Mouse (Mus musculus) embryo, embryonic 11 days (tissue): Measurements from ENCODE around the gene Eif4g3.

Source experiments
- DNase-seq: peaks from one replicate; pipeline ENCODE4 v3.0.0-alpha.2; 2015

Eif4g3 gene

GRCm38 (mm10) chr4:138064882-138065592, 72.2 kb downstream of the Eif4g3 start:
- DNase-seq = no peak

- no peak for DNase-seq
Measured at GRCm38 (mm10) chr4:138065593-138066169, 72.9 kb downstream of the Eif4g3 start.

GRCm38 (mm10) chr4:138066421-138066820, 73.6 kb downstream of the Eif4g3 start:
- DNase-seq = no peak

GRCm38 (mm10) chr4:138067858-138068257, 75.0 kb downstream of the Eif4g3 start:
- no peak for DNase-seq

GRCm38 (mm10) chr4:138068598-138068997, 75.8 kb downstream of the Eif4g3 start:
- DNase-seq = no peak

- no peak for DNase-seq
Measured at GRCm38 (mm10) chr4:138069371-138069770, 76.5 kb downstream of the Eif4g3 start.

GRCm38 (mm10) chr4:138071497-138071896, 78.7 kb downstream of the Eif4g3 start:
- DNase-seq = no peak

- no peak for DNase-seq
Measured at GRCm38 (mm10) chr4:138073086-138073485, 80.3 kb downstream of the Eif4g3 start.

GRCm38 (mm10) chr4:138073531-138073930, 80.7 kb downstream of the Eif4g3 start:
- no peak for DNase-seq

GRCm38 (mm10) chr4:138074896-138075584, 82.2 kb downstream of the Eif4g3 start:
- DNase-seq = no peak

- no peak for DNase-seq
Measured at GRCm38 (mm10) chr4:138077663-138078295, 85.0 kb downstream of the Eif4g3 start.

GRCm38 (mm10) chr4:138079234-138079633, 86.4 kb downstream of the Eif4g3 start:
- no peak for DNase-seq

- DNase-seq = no peak
Measured at GRCm38 (mm10) chr4:138082466-138082865, 89.6 kb downstream of the Eif4g3 start.

GRCm38 (mm10) chr4:138084103-138084502, 91.3 kb downstream of the Eif4g3 start:
- DNase-seq = no peak

GRCm38 (mm10) chr4:138084851-138085573, 92.2 kb downstream of the Eif4g3 start:
- no peak for DNase-seq

- no peak for DNase-seq
Measured at GRCm38 (mm10) chr4:138086949-138087348, 94.1 kb downstream of the Eif4g3 start.

- no peak for DNase-seq
Measured at GRCm38 (mm10) chr4:138089512-138089911, 96.7 kb downstream of the Eif4g3 start.

GRCm38 (mm10) chr4:138091562-138092194, 98.9 kb downstream of the Eif4g3 start:
- DNase-seq = no peak

- no peak for DNase-seq
Measured at GRCm38 (mm10) chr4:138100456-138100855, 107.6 kb downstream of the Eif4g3 start.

- no peak for DNase-seq
Measured at GRCm38 (mm10) chr4:138101795-138102194, 109.0 kb downstream of the Eif4g3 start.

- DNase-seq = no peak
Measured at GRCm38 (mm10) chr4:138102413-138102812, 109.6 kb downstream of the Eif4g3 start.

GRCm38 (mm10) chr4:138104967-138105366, 112.1 kb downstream of the Eif4g3 start:
- DNase-seq = no peak
